Mouse (Mus musculus): Measurements from ENCODE around the gene Cd46. TPM values are rescaled to one million over a fixed set of nuclear protein-coding genes. Genes with fewer than 3 reads are reported as not detected.

The Cd46 gene
- polyA plus RNA-seq, 1 experiment: 9.3 TPM

Other genes starting within 250 kb of the Cd46 start
- gene Cd34, start 153.4 kb downstream of the Cd46 start, polyA plus RNA-seq (2012; rRNA removed): 43.8 and 48.6 TPM in 2 replicates
- gene Cr1l, start 39.3 kb upstream of the Cd46 start, polyA plus RNA-seq (2012; rRNA removed): 26.4 TPM in 2 replicates
- gene Cr2, start 84.5 kb upstream of the Cd46 start, polyA plus RNA-seq (2012; rRNA removed): 0.27 and 0.58 TPM in 2 replicates